10 mouse cellular contexts compared by ENCODE assay signal in the genomic region with DNA sequence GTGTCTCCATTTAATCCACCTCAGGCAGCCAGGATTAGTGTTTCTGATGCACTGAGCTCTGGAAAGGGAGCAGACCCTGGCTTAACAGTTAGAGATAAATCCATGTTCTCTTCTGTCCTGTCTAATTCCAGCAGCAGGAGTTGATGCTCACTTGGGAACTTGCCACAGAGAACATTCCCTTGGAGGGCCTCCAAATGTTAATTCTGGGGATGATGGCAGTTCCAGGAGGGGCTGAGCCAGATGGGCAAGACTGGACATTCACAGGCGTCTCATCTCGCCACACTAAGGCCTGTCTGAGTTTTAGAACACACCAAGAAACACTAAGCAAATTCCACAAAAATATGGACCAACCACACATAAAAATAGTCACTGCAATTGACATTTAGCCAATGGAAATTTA.
DNase-seq lines count a peak whose midpoint lies in the region; ATAC-seq lines count a peak whose summit lies in the region.
"Had no signal": no experiment of that assay in that cellular context is flagged by ENCODE, and none has a peak within 500 bp of the region (broad histone marks: within the 10 kb centered on the region; RNA-seq: fewer than 3 reads in every experiment).

No protein-coding gene starts in this region.

- H3K27me3 ChIP-seq in forebrain, embryonic 11.5 days (ENCODE audit: control insufficient read depth, insufficient read depth, low read length) = no peaks in the 10 kb centered on the region
- H3K27me3 ChIP-seq in midbrain, embryonic 16.5 days (ENCODE audit: control insufficient read depth, insufficient read depth, low read depth, low read length) = no peaks in the 10 kb centered on the region
- H3K27me3 ChIP-seq: liver, embryonic 15.5 days had no signal

- no peaks in the 10 kb centered on the region for H3K36me3 ChIP-seq in forebrain, embryonic 11.5 days (ENCODE audit: control insufficient read depth, insufficient read depth, low read length)
- no peaks in the 10 kb centered on the region for H3K36me3 ChIP-seq in midbrain, embryonic 16.5 days (ENCODE audit: control insufficient read depth, insufficient read depth, low read length)
- H3K36me3 ChIP-seq: G1E; liver, embryonic 15.5 days had no signal

- H3K4me3 ChIP-seq in forebrain, embryonic 11.5 days (ENCODE audit: low read depth, low read length) = no peak overlapping the region
- H3K4me3 ChIP-seq in midbrain, embryonic 16.5 days (ENCODE audit: low read depth, low read length) = no peak overlapping the region
- H3K4me3 ChIP-seq: liver, embryonic 15.5 days had no signal

- no peak for ATAC-seq in forebrain, embryonic 11.5 days (replicated peaks; ENCODE audit: low FRiP score)
- no peak for ATAC-seq in midbrain, embryonic 16.5 days

- no peak overlapping the region for H3K27ac ChIP-seq in forebrain, embryonic 11.5 days (ENCODE audit: low read depth, low read length)
- no peak overlapping the region for H3K27ac ChIP-seq in midbrain, embryonic 16.5 days (ENCODE audit: low read length)
- H3K27ac ChIP-seq: liver, embryonic 15.5 days had no signal

- H3K4me2 ChIP-seq in forebrain, embryonic 11.5 days (ENCODE audit: low read depth, low read length, severe bottlenecking) = no peak overlapping the region
- H3K4me2 ChIP-seq in midbrain, embryonic 16.5 days (ENCODE audit: low read length) = no peak overlapping the region
- H3K4me2 ChIP-seq: liver, embryonic 15.5 days had no signal

- no peaks in the 10 kb centered on the region for H3K4me1 ChIP-seq in forebrain, embryonic 11.5 days (replicated peaks; ENCODE audit: control insufficient read depth, insufficient read depth, low read length)
- no peaks in the 10 kb centered on the region for H3K4me1 ChIP-seq in midbrain, embryonic 16.5 days (ENCODE audit: control insufficient read depth, insufficient read depth, low read length)
- H3K4me1 ChIP-seq: liver, embryonic 15.5 days had no signal

- H3K9ac ChIP-seq in forebrain, embryonic 11.5 days (ENCODE audit: low read length) = no peak overlapping the region
- no peak overlapping the region for H3K9ac ChIP-seq in midbrain, embryonic 16.5 days (ENCODE audit: low read depth, low read length)
- H3K9ac ChIP-seq: liver, embryonic 15.5 days had no signal

- DNase-seq in left cerebral cortex, postnatal 4 days = peak; percentile 73
- DNase-seq in left cerebral cortex, adult 18-20 months (ENCODE audit: low spot score in 2 of 2) = no peak
- DNase-seq in adipocyte (ENCODE audit: low spot score) = peak; percentile 7
- peak; percentile 30 for DNase-seq in gastrocnemius, postnatal 10 days
- peak; percentile 86 for DNase-seq in lung, postnatal 10 days
- no peak for DNase-seq in forebrain, embryonic 11.5 days (ENCODE audit: low spot score)
- DNase-seq: embryo, embryonic 11 days had no signal

- 84% methylated on average over 2 of the region's 2 CpGs for WGBS in forebrain, embryonic 11.5 days
- 73% methylated on average over 2 of the region's 2 CpGs for WGBS in midbrain, embryonic 16.5 days

- H3K9me3 ChIP-seq in forebrain, embryonic 11.5 days (ENCODE audit: control insufficient read depth, low read length) = no peaks in the 10 kb centered on the region
- H3K9me3 ChIP-seq in midbrain, embryonic 16.5 days (replicated peaks; ENCODE audit: control insufficient read depth, low read length, poor library complexity, severe bottlenecking) = no peaks in the 10 kb centered on the region; the same call in 1 of the 2 replicates
- H3K9me3 ChIP-seq: liver, embryonic 15.5 days had no signal

- intact Hi-C loops in left cerebral cortex, postnatal 4 days (cut with DNase I) = no loop called here

Comparison
In these comparisons a context has a peak if more than half of its experiments do, and no peak if none do; other contexts are left out.
1. DNase-seq: peak in left cerebral cortex, postnatal 4 days (single experiment), adipocyte (single experiment), gastrocnemius, postnatal 10 days (single experiment) and lung, postnatal 10 days (single experiment); none in left cerebral cortex, adult 18-20 months (0 of 2) and forebrain, embryonic 11.5 days (single experiment).